Mouse (Mus musculus) hindbrain, embryonic 15.5 days (tissue): ENCODE data around the gene Insm2. TPM values are rescaled to one million over a fixed set of nuclear protein-coding genes. Genes with fewer than 3 reads are reported as not detected.

Experiments used
- ATAC-seq: fragments of 200-750 bp; cut with Nextera tagmentation; 2 replicates; pipeline ENCODE4 v1.8.0; 2017; ENCODE audit warnings: low read depth, moderate number of reproducible peaks, moderate TSS enrichment; ENCODE audit not compliant: low FRiP score
- H3K27ac ChIP-seq: fragments of 300-500 bp; sonication (generic); replicated peaks from 2 replicates; pipeline ENCODE4 v1.5.1; 2015; ENCODE audit warnings: mild to moderate bottlenecking, inconsistent platforms
- H3K27me3 ChIP-seq: fragments of 300-500 bp; sonication (generic); 2 replicates; pipeline ENCODE4 v1.6.1; 2015; ENCODE audit warnings: control low read depth, inconsistent platforms
- H3K36me3 ChIP-seq: fragments of 300-500 bp; sonication (generic); 2 replicates; pipeline ENCODE4 v1.6.1; 2015; ENCODE audit warnings: control low read depth, inconsistent platforms
- H3K4me1 ChIP-seq: fragments of 300-500 bp; sonication (generic); replicated peaks from 2 replicates; pipeline ENCODE4 v1.6.1; 2015; ENCODE audit warnings: control low read depth, inconsistent platforms
- H3K4me2 ChIP-seq: fragments of 300-500 bp; sonication (generic); 2 replicates; pipeline ENCODE4 v1.6.1; 2015; ENCODE audit warnings: moderate library complexity, mild to moderate bottlenecking, inconsistent platforms
- H3K4me3 ChIP-seq: fragments of 300-500 bp; sonication (generic); 2 replicates; pipeline ENCODE4 v1.5.1; 2015; ENCODE audit warnings: mild to moderate bottlenecking, inconsistent platforms
- H3K9ac ChIP-seq: fragments of 300-500 bp; sonication (generic); 2 replicates; pipeline ENCODE4 v1.6.1; 2015; ENCODE audit warnings: inconsistent platforms
- H3K9me3 ChIP-seq: fragments of 300-500 bp; sonication (generic); 2 replicates; pipeline ENCODE4 v1.6.1; 2016; ENCODE audit warnings: control low read depth, inconsistent platforms
- WGBS: fragments of 180-500 bp; shearing (Covaris S2); methylation state at CpG from one replicate; pipeline ENCODE4 v1.1.7; 2015; 5-methylcytosine and 5-hydroxymethylcytosine counted together
- polyA plus RNA-seq: library from polyadenylated mRNA; unstranded; fragments of >200 nt; fragmentation: Nextera tagmentation; extraction: Ambion mirVana; gene quantifications from 2 replicates; pipeline ENCODE4 v1.2.1, GENCODE M21; 2015

The Insm2 gene
- polyA plus RNA-seq, 1 experiment from 2014 or later: 2.5 TPM

DNA sequence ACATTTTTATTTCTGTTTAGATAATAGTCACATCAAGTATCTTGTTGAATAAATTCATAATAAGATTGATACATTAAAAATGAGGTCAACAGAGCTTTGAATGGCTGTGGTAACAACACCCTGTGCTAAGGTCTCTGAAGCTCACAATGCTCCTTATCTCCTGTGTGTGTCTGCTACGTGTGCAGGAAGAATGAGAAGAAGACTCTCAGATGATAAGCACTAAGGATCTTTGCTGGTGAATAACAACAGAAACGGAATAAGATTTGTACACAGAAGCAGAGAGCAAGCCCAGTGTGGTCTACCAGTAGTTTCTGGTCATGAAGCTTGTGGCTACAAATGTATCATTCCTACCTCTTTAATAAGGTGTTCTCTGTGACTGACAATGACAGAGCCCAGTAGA, 11.6 kb downstream of the Insm2 start:
- Histone ChIP-seq H3K9me3 (no peaks in the 10 kb centered on the region), H3K36me3 (no peaks in the 10 kb centered on the region), H3K4me3 (no peak overlapping the region), H3K27me3 (no peaks in the 10 kb centered on the region), H3K9ac (no peak overlapping the region), H3K4me1 (peaks cover 3% of the 10 kb centered on the region; the same call in 1 of the 2 replicates), H3K4me2 (no peak overlapping the region), H3K27ac (no peak overlapping the region)
- 82% methylated on average over 2 of the region's 2 CpGs for WGBS
- no peak for ATAC-seq

DNA sequence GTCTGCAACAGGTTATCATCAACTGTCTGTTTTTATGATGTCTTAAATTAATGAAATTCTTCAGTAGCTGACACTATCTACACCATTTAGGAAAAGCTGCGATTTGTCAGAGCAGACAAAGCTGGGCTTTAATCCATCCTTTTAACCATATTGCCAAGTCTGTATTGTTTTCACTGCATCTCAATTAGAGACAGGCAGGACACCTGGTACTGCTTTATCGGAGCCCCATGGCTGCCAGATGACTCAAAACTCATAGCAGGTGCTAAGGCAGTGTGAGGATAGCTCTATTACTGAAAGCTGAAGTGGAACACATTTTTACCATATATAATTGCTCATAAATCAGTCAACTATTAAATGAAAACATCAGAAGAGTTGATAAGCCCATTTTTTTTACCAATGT, 21.1 kb downstream of the Insm2 start:
- Histone ChIP-seq H3K4me3 (no peak overlapping the region), H3K9me3 (no peaks in the 10 kb centered on the region), H3K9ac (no peak overlapping the region), H3K36me3 (no peaks in the 10 kb centered on the region), H3K4me1 (no peaks in the 10 kb centered on the region), H3K4me2 (no peak overlapping the region), H3K27ac (no peak overlapping the region), H3K27me3 (no peaks in the 10 kb centered on the region)
- WGBS: 44% methylated on average over 2 of the region's 2 CpGs
- ATAC-seq: 0 out of 2 replicates have a peak, but pooled peaks have one; percentile 27

DNA sequence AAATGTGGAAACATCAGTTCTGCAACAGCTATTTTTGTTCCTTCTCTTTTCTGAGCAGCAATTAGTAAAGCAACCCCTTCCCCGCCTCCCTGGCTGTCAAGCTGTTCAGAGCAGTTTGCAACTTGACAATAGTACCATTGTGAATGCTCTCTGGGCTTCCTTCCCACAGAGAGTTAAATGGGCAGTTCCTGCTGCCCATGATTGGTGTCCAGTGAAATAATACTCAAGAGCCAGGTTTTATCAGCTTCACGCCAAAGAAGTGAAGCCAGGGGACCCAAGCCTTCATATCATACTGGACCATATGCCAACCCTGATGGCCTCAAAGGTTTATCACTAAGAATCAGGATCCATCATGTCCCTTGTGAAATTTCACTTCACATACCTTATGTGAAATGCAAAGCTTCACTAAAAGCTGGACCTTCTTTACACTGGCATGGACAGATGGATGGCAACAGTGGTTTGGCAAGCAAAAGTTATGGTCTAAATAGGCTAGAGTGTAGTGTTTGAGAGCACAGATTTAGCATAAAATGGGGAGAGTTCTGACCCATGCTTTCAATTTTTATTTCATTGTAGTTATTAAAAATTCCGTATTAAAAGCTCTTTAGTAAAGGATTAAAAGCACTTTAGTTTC, 23.5 kb downstream of the Insm2 start:
- Histone ChIP-seq H3K4me1 (no peaks in the 10 kb centered on the region), H3K27me3 (no peaks in the 10 kb centered on the region), H3K9ac (no peak overlapping the region), H3K4me3 (no peak overlapping the region), H3K36me3 (no peaks in the 10 kb centered on the region), H3K4me2 (no peak overlapping the region), H3K9me3 (no peaks in the 10 kb centered on the region), H3K27ac (no peak overlapping the region)
- peak; percentile 48; the same call in 1 of the 2 replicates for ATAC-seq
- 42% methylated on average over 3 of the region's 3 CpGs for WGBS

DNA sequence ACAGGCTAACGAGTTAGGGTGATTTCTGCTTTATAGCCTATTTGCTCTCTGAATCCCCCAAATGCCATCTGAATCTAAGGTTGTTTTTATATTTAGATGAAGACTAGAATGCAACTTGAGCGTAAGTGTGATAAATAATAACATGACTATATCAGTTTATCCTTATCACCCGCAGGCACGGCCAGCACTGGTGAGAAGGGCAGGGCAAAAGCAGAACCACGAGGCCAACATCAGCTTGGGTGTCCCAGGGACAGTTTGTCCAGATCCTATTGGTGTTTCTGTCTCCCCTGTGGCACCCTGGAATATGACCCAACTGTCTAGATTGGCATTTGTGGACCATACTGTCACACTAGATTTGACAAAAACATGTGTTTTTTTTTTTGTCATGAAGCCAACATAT, 24.0 kb downstream of the Insm2 start:
- H3K36me3 ChIP-seq: no peaks in the 10 kb centered on the region
- no peak overlapping the region for H3K27ac ChIP-seq
- H3K4me3 ChIP-seq: no peak overlapping the region
- 79% methylated on average over 5 of the region's 5 CpGs for WGBS
- no peak overlapping the region for H3K4me2 ChIP-seq
- ATAC-seq: no peak
- no peaks in the 10 kb centered on the region for H3K27me3 ChIP-seq
- H3K9me3 ChIP-seq: no peaks in the 10 kb centered on the region
- no peaks in the 10 kb centered on the region for H3K4me1 ChIP-seq
- H3K9ac ChIP-seq: no peak overlapping the region

- H3K36me3 ChIP-seq: no peaks in the 10 kb centered on the region
- no peak for ATAC-seq
- H3K9me3 ChIP-seq: no peaks in the 10 kb centered on the region
- H3K4me3 ChIP-seq: no peak overlapping the region
- no peak overlapping the region for H3K27ac ChIP-seq
- WGBS: 32% methylated on average over 4 of the region's 4 CpGs
- no peak overlapping the region for H3K9ac ChIP-seq
- no peaks in the 10 kb centered on the region for H3K27me3 ChIP-seq
- no peak overlapping the region for H3K4me2 ChIP-seq
- no peaks in the 10 kb centered on the region for H3K4me1 ChIP-seq
These were observed 27.5 kb downstream of the Insm2 start for GRCm38 (mm10) chr12:55626711-55627110.

DNA sequence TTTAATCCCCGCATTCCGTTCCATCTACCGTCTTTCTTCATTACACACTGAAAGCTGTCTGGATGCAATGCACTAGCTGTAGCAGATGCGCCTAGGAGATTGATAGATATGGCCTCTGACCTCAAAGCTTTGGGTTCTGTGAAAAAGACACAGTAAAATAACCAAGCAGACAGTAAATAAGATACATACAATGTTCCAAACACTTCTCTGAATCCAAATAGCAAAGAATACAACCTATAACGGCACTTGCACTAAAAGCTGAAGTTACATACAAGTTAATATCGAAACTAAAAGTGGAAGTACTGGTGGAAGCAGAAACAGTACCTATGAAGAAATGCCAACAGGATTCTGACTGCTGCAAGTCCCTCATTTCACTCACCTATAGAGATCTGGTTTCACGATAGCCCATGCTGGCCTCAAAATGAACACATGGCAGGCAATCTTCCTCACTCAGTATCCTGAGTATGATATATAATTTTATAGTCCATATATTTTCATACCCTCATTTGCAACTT, 48.8 kb downstream of the Insm2 start:
- 0 out of 2 replicates have a peak, but pooled peaks cover 6% of the 10 kb centered on the region for H3K36me3 ChIP-seq
- no peak overlapping the region for H3K4me2 ChIP-seq
- H3K9me3 ChIP-seq: no peaks in the 10 kb centered on the region
- no peak overlapping the region for H3K27ac ChIP-seq
- H3K9ac ChIP-seq: no peak overlapping the region
- H3K27me3 ChIP-seq: no peaks in the 10 kb centered on the region
- no peak for ATAC-seq
- H3K4me1 ChIP-seq: no peaks in the 10 kb centered on the region
- WGBS: 95% methylated on average over 7 of the region's 7 CpGs
- no peak overlapping the region for H3K4me3 ChIP-seq

Other genes with a start within 250 kb of the Insm2 start
- 389 and 393 TPM in 2 replicates for gene Psma6, start 215.2 kb upstream of the Insm2 start, polyA plus RNA-seq
- 61.6 and 62.6 TPM in 2 replicates for gene Nfkbia, start 106.8 kb upstream of the Insm2 start, polyA plus RNA-seq
- gene Aldoart2, start 34.2 kb upstream of the Insm2 start, polyA plus RNA-seq: not detected in 2 replicates
- gene Ralgapa1, start 221.7 kb downstream of the Insm2 start, polyA plus RNA-seq: 23.9 and 25.0 TPM in 2 replicates
- 52.1 and 57.0 TPM in 2 replicates for gene Brms1l, start 236.9 kb downstream of the Insm2 start, polyA plus RNA-seq